Mouse (Mus musculus) kidney, adult 2 months (tissue): ENCODE data around the gene Nav3. TPM values are rescaled to one million over a fixed set of nuclear protein-coding genes. Genes with fewer than 3 reads are reported as not detected.
"Not testable (repeated sequence)": the region's sequence is repeated elsewhere in the genome, so short reads cannot be mapped to it uniquely, and the experiment has no call there.

Experiments
- DNase-seq: peaks from one replicate; pipeline ENCODE4 v3.0.0; 2021
- H3K27ac ChIP-seq: fragments of 200-500 bp; 2 replicates; pipeline ENCODE4 v1.5.1; 2012; ENCODE audit warnings: low read depth, low read length, control low read depth, inconsistent platforms; ENCODE audit not compliant: insufficient read depth
- H3K27me3 ChIP-seq: fragments of 200-500 bp; replicated peaks from 2 replicates; pipeline ENCODE4 v1.6.1; 2012; ENCODE audit warnings: mild to moderate bottlenecking, moderate library complexity, low read length, inconsistent platforms; ENCODE audit not compliant: control insufficient read depth, insufficient read depth
- H3K36me3 ChIP-seq: fragments of 200-500 bp; 2 replicates; pipeline ENCODE4 v1.6.1; 2012; ENCODE audit warnings: mild to moderate bottlenecking, moderate library complexity, low read length, inconsistent platforms; ENCODE audit not compliant: control insufficient read depth, insufficient read depth
- H3K4me1 ChIP-seq: fragments of 200-500 bp; 2 replicates; pipeline ENCODE4 v1.6.1; 2011; ENCODE audit warnings: low read length; ENCODE audit not compliant: control insufficient read depth, insufficient read depth
- H3K4me3 ChIP-seq: fragments of 200-500 bp; 2 replicates; pipeline ENCODE4 v1.5.1; 2011; ENCODE audit warnings: mild to moderate bottlenecking, low read depth, low read length, control low read depth; ENCODE audit not compliant: insufficient read depth
- CTCF ChIP-seq: fragments of 200-500 bp; conservative IDR thresholded peaks from 2 replicates; pipeline ENCODE4 v1.5.1; 2011; ENCODE audit warnings: low read depth, mild to moderate bottlenecking, control low read depth, low read length, moderate library complexity, mixed read lengths; ENCODE audit not compliant: insufficient read depth, insufficient read length
- POLR2A ChIP-seq: fragments of 200-500 bp; IDR thresholded peaks from one replicate; pipeline ENCODE4 v1.6.1; 2011; ENCODE audit warnings: low read depth, low read length, control low read depth
- whole genome bisulfite sequencing: fragments of 180-500 bp; shearing (Covaris S2); methylation state at CpG from one replicate; pipeline ENCODE4 v1.1.7; 2018; 5-methylcytosine and 5-hydroxymethylcytosine counted together
- polyA plus RNA-seq: library from polyadenylated mRNA; depleted of rRNA; stranded (reverse); fragments of >200 nt; gene quantifications from 2 replicates; pipeline ENCODE4 v1.2.3, GENCODE M21; 2012

Nav3 gene
- polyA plus RNA-seq, 1 experiment = 1.8 TPM

DNA sequence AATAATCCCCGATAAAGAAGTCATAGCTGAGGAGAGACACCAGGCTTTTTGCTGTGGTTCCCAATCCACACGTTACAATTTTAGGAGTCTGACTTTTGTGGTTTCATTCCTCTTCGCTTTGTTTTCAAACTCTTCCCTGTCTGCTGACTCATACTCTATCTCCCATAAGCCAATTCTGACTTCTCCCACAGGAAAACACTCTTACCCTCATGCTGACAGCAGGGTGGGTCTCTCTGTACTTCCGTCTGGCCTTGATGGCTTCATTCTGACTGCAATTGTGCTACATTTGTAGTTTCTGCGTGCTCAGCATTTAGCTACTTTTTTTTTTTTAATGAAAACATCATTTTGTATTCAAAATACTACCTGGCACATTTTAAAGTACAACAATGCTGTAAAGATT lies 379.4 kb downstream of the Nav3 start:
- DNase-seq = no peak
- Histone ChIP-seq H3K27ac (no peak overlapping the region), H3K4me1 (no peaks in the 10 kb centered on the region), H3K36me3 (no peaks in the 10 kb centered on the region), H3K27me3 (no peaks in the 10 kb centered on the region), H3K4me3 (no peak overlapping the region)
- TF ChIP-seq CTCF (no peak), POLR2A (no peak)
- WGBS = 80% methylated on average over 5 of the region's 5 CpGs

DNA sequence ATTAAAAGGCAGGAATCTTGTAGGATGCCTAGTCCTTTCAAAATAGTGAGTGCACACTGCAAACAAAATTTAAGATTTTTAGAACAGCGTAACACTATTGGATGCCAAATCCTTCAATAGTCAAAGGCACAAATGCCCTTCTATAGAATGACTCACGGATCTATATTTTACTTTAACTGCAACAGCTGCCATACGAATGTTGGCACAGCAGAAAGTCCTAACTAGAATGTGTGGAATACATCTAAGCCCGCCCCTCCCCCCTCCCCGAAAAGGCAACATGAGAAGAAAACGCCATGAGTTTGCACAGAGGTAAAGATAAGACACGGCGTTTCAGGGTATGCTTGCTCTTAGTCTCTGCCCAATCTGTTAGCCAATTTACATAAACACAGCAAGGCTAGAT lies 383.6 kb downstream of the Nav3 start:
- no peak overlapping the region for H3K27ac ChIP-seq
- no peak overlapping the region for H3K4me3 ChIP-seq
- no peaks in the 10 kb centered on the region for H3K27me3 ChIP-seq
- no peaks in the 10 kb centered on the region for H3K36me3 ChIP-seq
- WGBS = 89% methylated on average over 8 of the region's 8 CpGs
- no peak for DNase-seq
- H3K4me1 ChIP-seq = no peaks in the 10 kb centered on the region
- TF ChIP-seq POLR2A (no peak), CTCF (no peak)

GRCm38 (mm10) chr10:110061166-110061565 lies 394.8 kb downstream of the Nav3 start:
- Histone ChIP-seq H3K4me3 (no peak overlapping the region), H3K27ac (no peak overlapping the region), H3K36me3 (no peaks in the 10 kb centered on the region), H3K27me3 (no peaks in the 10 kb centered on the region), H3K4me1 (no peaks in the 10 kb centered on the region)
- no peak for TF ChIP-seq CTCF
- TF ChIP-seq POLR2A = no peak
- DNase-seq = no peak
- WGBS = 71% methylated on average over 5 of the region's 5 CpGs

GRCm38 (mm10) chr10:110037547-110037946 lies 418.5 kb downstream of the Nav3 start:
- no peak for DNase-seq
- Histone ChIP-seq H3K27ac (no peak overlapping the region), H3K27me3 (no peaks in the 10 kb centered on the region), H3K36me3 (no peaks in the 10 kb centered on the region), H3K4me3 (no peak overlapping the region), H3K4me1 (no peaks in the 10 kb centered on the region)
- WGBS = 76% methylated on average over 4 of the region's 4 CpGs
- TF ChIP-seq CTCF = no peak
- no peak for TF ChIP-seq POLR2A

GRCm38 (mm10) chr10:110034582-110035099 lies 421.4 kb downstream of the Nav3 start:
- H3K36me3 ChIP-seq = no peaks in the 10 kb centered on the region
- H3K4me1 ChIP-seq = no peaks in the 10 kb centered on the region
- WGBS = 62% methylated on average over 7 of the region's 7 CpGs
- no peak for TF ChIP-seq CTCF
- no peak for TF ChIP-seq POLR2A
- no peak overlapping the region for H3K27ac ChIP-seq
- DNase-seq = no peak
- no peak overlapping the region for H3K4me3 ChIP-seq
- H3K27me3 ChIP-seq = no peaks in the 10 kb centered on the region

DNA sequence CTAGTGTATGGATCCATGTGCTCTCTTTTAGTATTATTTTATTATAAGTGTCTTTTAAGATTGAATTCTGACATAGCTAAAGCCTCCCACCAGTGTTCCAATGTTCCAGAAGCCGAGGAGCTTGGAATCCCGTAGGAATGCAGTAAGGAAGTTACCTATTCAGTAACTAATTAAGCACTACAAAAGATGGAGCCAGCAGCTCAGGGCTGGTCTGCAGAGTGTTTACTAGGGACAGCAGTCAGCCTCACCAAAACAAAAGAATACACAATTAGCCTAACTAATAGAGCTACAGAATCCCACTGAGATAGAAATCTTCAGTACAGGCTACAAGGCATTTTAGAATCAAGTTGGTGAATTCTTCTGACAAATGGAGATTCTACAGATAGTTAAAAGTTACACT lies 431.1 kb downstream of the Nav3 start:
- not testable (repeated sequence) for H3K36me3 ChIP-seq, H3K4me1 ChIP-seq, DNase-seq, H3K27me3 ChIP-seq, H3K4me3 ChIP-seq, H3K27ac ChIP-seq
- WGBS = 58% methylated on average over 2 of the region's 2 CpGs

DNA sequence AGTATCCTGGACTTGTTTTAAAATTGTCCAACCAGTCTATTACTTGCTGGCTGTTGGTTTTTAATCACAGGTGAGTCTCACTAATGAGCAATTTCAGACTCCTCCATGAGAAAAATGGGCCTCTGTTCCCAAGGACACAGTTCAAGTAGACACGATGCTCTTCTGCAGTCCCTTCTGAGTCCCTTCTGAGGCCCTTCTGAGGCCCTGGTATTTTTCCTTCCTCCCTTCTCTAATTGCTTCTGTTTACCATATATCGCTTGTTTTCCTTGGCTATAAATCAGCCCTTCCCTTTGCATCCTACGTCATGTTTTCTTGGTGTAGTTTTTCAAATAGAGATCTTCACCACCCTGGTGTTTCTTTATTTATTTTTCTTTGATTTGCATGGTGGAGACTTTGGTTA lies 433.9 kb downstream of the Nav3 start:
- Histone ChIP-seq H3K27ac (no peak overlapping the region), H3K4me1 (no peaks in the 10 kb centered on the region), H3K36me3 (no peaks in the 10 kb centered on the region), H3K4me3 (no peak overlapping the region), H3K27me3 (no peaks in the 10 kb centered on the region)
- TF ChIP-seq POLR2A (no peak), CTCF (no peak)
- DNase-seq = no peak
- WGBS = 28% methylated on average over 3 of the region's 3 CpGs

DNA sequence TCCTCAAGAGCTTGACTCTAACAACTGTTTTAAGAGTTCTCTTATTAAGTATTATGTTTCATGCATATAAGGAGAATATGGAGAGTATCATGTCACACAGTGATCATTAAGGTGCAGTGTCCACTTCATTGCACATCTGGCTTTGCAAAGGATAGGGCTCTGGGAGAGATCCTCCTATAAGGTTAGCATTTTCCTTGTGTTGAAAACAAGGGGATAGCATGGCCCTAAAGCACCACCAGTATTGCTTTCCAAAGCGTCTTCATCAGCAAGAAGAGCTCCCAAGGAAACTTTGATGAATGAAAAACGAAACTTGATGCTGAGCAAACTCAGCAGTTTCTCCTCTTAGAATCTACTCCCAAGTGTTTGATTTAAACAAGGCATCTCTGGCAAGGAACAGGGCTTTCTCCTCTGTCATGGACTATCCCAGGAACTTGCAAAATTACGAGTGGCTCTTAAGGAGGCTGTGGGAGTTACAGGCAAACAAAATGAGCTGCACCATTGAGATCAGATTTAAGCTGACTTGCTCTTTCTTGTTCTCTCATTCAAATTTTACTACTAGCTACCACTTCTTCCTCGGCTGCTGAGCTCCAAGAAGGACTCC lies 436.6 kb downstream of the Nav3 start:
- Histone ChIP-seq H3K4me3 (no peak overlapping the region), H3K36me3 (no peaks in the 10 kb centered on the region), H3K4me1 (no peaks in the 10 kb centered on the region), H3K27me3 (no peaks in the 10 kb centered on the region), H3K27ac (no peak overlapping the region)
- WGBS = 26% methylated on average over 4 of the region's 4 CpGs
- DNase-seq = no peak
- no peak for TF ChIP-seq CTCF
- no peak for TF ChIP-seq POLR2A

DNA sequence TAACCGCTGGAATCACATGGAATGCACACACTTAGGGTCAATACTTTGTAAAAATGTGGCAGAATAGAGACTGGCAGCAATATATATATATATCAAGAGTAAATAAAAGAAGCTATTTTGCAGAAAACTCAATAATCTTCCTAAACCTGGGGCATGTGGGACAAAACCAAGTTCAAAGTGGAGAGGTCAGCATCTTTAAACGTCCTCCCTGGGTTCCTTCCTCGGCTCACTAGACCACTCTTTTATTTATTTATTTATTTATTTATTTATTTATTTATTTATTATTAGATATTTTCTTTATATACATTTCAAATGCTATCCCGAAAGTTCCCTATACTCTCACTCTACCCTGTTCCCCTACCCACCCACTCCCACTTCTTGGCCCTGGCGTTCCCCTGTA lies 454.7 kb downstream of the Nav3 start:
- 70% methylated on average over 5 of the region's 5 CpGs for WGBS
- not testable (repeated sequence) for H3K27ac ChIP-seq, H3K36me3 ChIP-seq, H3K4me1 ChIP-seq, H3K27me3 ChIP-seq, DNase-seq, H3K4me3 ChIP-seq
